Mouse (Mus musculus): ENCODE results near the gene Abcc3. TPM values are rescaled to one million over a fixed set of nuclear protein-coding genes. Genes with fewer than 3 reads are reported as not detected.

Abcc3 gene
- polyA plus RNA-seq, 1 experiment from 2014 or later = 0.69 TPM

GRCm38 (mm10) chr11:94334386-94334968, 58.3 kb downstream of the Abcc3 start:
- no peak overlapping the region for H3K9ac ChIP-seq
- H3K9me3 ChIP-seq = no peaks in the 10 kb centered on the region
- no peaks in the 10 kb centered on the region for H3K27me3 ChIP-seq
- H3K36me3 ChIP-seq = peaks cover 45% of the 10 kb centered on the region
- peaks cover 14% of the 10 kb centered on the region for H3K4me1 ChIP-seq
- H3K4me2 ChIP-seq (replicated peaks) = no peak overlapping the region
- WGBS = 90% methylated on average over 8 of the region's 8 CpGs
- no peak overlapping the region for H3K4me3 ChIP-seq
- no peak for ATAC-seq (ENCODE audit: insufficient number of reproducible peaks, insufficient read depth, low FRiP score, low TSS enrichment)
- H3K27ac ChIP-seq = no peak overlapping the region

- no peak for ATAC-seq (ENCODE audit: insufficient number of reproducible peaks, insufficient read depth, low FRiP score, low TSS enrichment)
- 95% methylated on average over 6 of the region's 6 CpGs for WGBS
- H3K4me3 ChIP-seq = no peak overlapping the region
Observed at GRCm38 (mm10) chr11:94332726-94333125, 60.1 kb downstream of the Abcc3 start.

GRCm38 (mm10) chr11:94330211-94330610, 62.6 kb downstream of the Abcc3 start:
- Histone ChIP-seq H3K9me3 (no peaks in the 10 kb centered on the region), H3K27me3 (no peaks in the 10 kb centered on the region), H3K9ac (no peak overlapping the region), H3K4me1 (peaks cover 24% of the 10 kb centered on the region), H3K4me2 (replicated peaks) (no peak overlapping the region), H3K27ac (no peak overlapping the region), H3K36me3 (peaks cover 9% of the 10 kb centered on the region), H3K4me3 (no peak overlapping the region)
- WGBS = 91% methylated on average over 3 of the region's 3 CpGs
- ATAC-seq (ENCODE audit: insufficient number of reproducible peaks, insufficient read depth, low FRiP score, low TSS enrichment) = no peak

More at GRCm38 (mm10) chr11:94332726-94333125, 60.1 kb downstream of the Abcc3 start:
- no peak overlapping the region for H3K9ac ChIP-seq
- peaks cover 18% of the 10 kb centered on the region for H3K4me1 ChIP-seq
- peaks cover 28% of the 10 kb centered on the region for H3K36me3 ChIP-seq
- no peak overlapping the region for H3K4me2 ChIP-seq (replicated peaks)
- no peak overlapping the region for H3K27ac ChIP-seq
- H3K27me3 ChIP-seq = no peaks in the 10 kb centered on the region
- H3K9me3 ChIP-seq = no peaks in the 10 kb centered on the region

GRCm38 (mm10) chr11:94329270-94329891, 63.4 kb downstream of the Abcc3 start:
- no peak for ATAC-seq (ENCODE audit: insufficient number of reproducible peaks, insufficient read depth, low FRiP score, low TSS enrichment)
- H3K4me2 ChIP-seq (replicated peaks) = peak overlapping the region; percentile 71; the same call in 1 of the 2 replicates

GRCm38 (mm10) chr11:94328644-94329025, 64.2 kb downstream of the Abcc3 start:
- no peaks in the 10 kb centered on the region for H3K27me3 ChIP-seq
- H3K27ac ChIP-seq = peak overlapping the region; percentile 99
- peak overlapping the region; percentile 71 for H3K4me2 ChIP-seq (replicated peaks)
- H3K9ac ChIP-seq = peak overlapping the region; percentile 96
- H3K4me3 ChIP-seq = peak overlapping the region; percentile 68
- peaks cover 24% of the 10 kb centered on the region for H3K4me1 ChIP-seq
- ATAC-seq (ENCODE audit: insufficient number of reproducible peaks, insufficient read depth, low FRiP score, low TSS enrichment) = no peak
- H3K36me3 ChIP-seq = no peaks in the 10 kb centered on the region
- H3K9me3 ChIP-seq = no peaks in the 10 kb centered on the region
- 2% methylated on average over 10 of the region's 10 CpGs for WGBS

More at GRCm38 (mm10) chr11:94329270-94329891, 63.4 kb downstream of the Abcc3 start:
- Histone ChIP-seq H3K4me3 (no peak overlapping the region), H3K27me3 (no peaks in the 10 kb centered on the region), H3K9me3 (no peaks in the 10 kb centered on the region), H3K27ac (no peak overlapping the region), H3K36me3 (peaks cover 3% of the 10 kb centered on the region), H3K9ac (no peak overlapping the region), H3K4me1 (peaks cover 24% of the 10 kb centered on the region)
- 54% methylated on average over 4 of the region's 4 CpGs for WGBS

- peak; percentile 75 for ATAC-seq (ENCODE audit: insufficient number of reproducible peaks, insufficient read depth, low FRiP score, low TSS enrichment)
- Histone ChIP-seq H3K4me2 (replicated peaks) (peak within 1 kb of the TSS; percentile 71), H3K27ac (peak within 1 kb of the TSS; percentile 99), H3K27me3 (no peaks in the 10 kb centered on the region), H3K9ac (peak within 1 kb of the TSS; percentile 96), H3K4me3 (peak within 1 kb of the TSS; percentile 68), H3K4me1 (peaks cover 24% of the 10 kb centered on the region), H3K36me3 (no peaks in the 10 kb centered on the region), H3K9me3 (no peaks in the 10 kb centered on the region)
- WGBS = under 1% methylated on average over 68 of the region's 78 CpGs
Observed at GRCm38 (mm10) chr11:94327693-94328643, 64.8 kb downstream of the Abcc3 start, which contains the start of gene Ankrd40. Ankrd40 (plus strand) TSS chr11:94328001.

GRCm38 (mm10) chr11:94326961-94327411, 65.8 kb downstream of the Abcc3 start:
- Histone ChIP-seq H3K36me3 (no peaks in the 10 kb centered on the region), H3K4me3 (peak overlapping the region; percentile 68), H3K27ac (peak overlapping the region; percentile 99), H3K4me2 (replicated peaks) (peak overlapping the region; percentile 71), H3K4me1 (peaks cover 24% of the 10 kb centered on the region), H3K27me3 (no peaks in the 10 kb centered on the region), H3K9ac (peak overlapping the region; percentile 15; the same call in 1 of the 2 replicates), H3K9me3 (no peaks in the 10 kb centered on the region)
- peak; percentile 67; the same call in 1 of the 2 replicates for ATAC-seq (ENCODE audit: insufficient number of reproducible peaks, insufficient read depth, low FRiP score, low TSS enrichment)
- WGBS = 3% methylated on average over 10 of the region's 10 CpGs

- ATAC-seq (ENCODE audit: insufficient number of reproducible peaks, insufficient read depth, low FRiP score, low TSS enrichment) = no peak
- Histone ChIP-seq H3K4me2 (replicated peaks) (no peak overlapping the region), H3K36me3 (no peaks in the 10 kb centered on the region), H3K4me3 (no peak overlapping the region), H3K27me3 (no peaks in the 10 kb centered on the region), H3K4me1 (peaks cover 16% of the 10 kb centered on the region), H3K27ac (no peak overlapping the region), H3K9me3 (no peaks in the 10 kb centered on the region), H3K9ac (no peak overlapping the region)
- WGBS = 84% methylated on average over 5 of the region's 5 CpGs
Observed at GRCm38 (mm10) chr11:94324618-94325017, 68.2 kb downstream of the Abcc3 start.

GRCm38 (mm10) chr11:94323271-94323925, 69.4 kb downstream of the Abcc3 start:
- H3K4me3 ChIP-seq = no peak overlapping the region
- 82% methylated on average over 5 of the region's 5 CpGs for WGBS
- H3K36me3 ChIP-seq = peaks cover 6% of the 10 kb centered on the region; the same call in 1 of the 2 replicates
- no peak for ATAC-seq (ENCODE audit: insufficient number of reproducible peaks, insufficient read depth, low FRiP score, low TSS enrichment)
- no peak overlapping the region for H3K27ac ChIP-seq
- H3K9ac ChIP-seq = no peak overlapping the region
- no peaks in the 10 kb centered on the region for H3K27me3 ChIP-seq
- H3K4me1 ChIP-seq = peaks cover 11% of the 10 kb centered on the region
- H3K4me2 ChIP-seq (replicated peaks) = no peak overlapping the region
- H3K9me3 ChIP-seq = no peaks in the 10 kb centered on the region

GRCm38 (mm10) chr11:94322636-94323035, 70.2 kb downstream of the Abcc3 start:
- H3K4me2 ChIP-seq (replicated peaks) = peak overlapping the region; percentile 70
- peaks cover 15% of the 10 kb centered on the region for H3K4me1 ChIP-seq
- WGBS = 32% methylated on average over 5 of the region's 5 CpGs
- H3K9me3 ChIP-seq = no peaks in the 10 kb centered on the region
- peak overlapping the region; percentile 97 for H3K27ac ChIP-seq
- H3K9ac ChIP-seq = peak overlapping the region; percentile 97
- no peak for ATAC-seq (ENCODE audit: insufficient number of reproducible peaks, insufficient read depth, low FRiP score, low TSS enrichment)
- peaks cover 6% of the 10 kb centered on the region; the same call in 1 of the 2 replicates for H3K36me3 ChIP-seq
- peak overlapping the region; percentile 91 for H3K4me3 ChIP-seq
- no peaks in the 10 kb centered on the region for H3K27me3 ChIP-seq

- no peaks in the 10 kb centered on the region for H3K9me3 ChIP-seq
- WGBS = under 1% methylated on average over 36 of the region's 36 CpGs
- peaks cover 6% of the 10 kb centered on the region; the same call in 1 of the 2 replicates for H3K36me3 ChIP-seq
Observed at GRCm38 (mm10) chr11:94321931-94322400, 70.8 kb downstream of the Abcc3 start, which contains the start of gene Luc7l3. Luc7l3 (minus strand) TSS chr11:94321988.

More at GRCm38 (mm10) chr11:94321931-94322400, 70.8 kb downstream of the Abcc3 start, which contains the start of gene Luc7l3:
- peak within 1 kb of the TSS; percentile 97 for H3K27ac ChIP-seq
- ATAC-seq (ENCODE audit: insufficient number of reproducible peaks, insufficient read depth, low FRiP score, low TSS enrichment) = peak; percentile 93
- peak within 1 kb of the TSS; percentile 91 for H3K4me3 ChIP-seq
- H3K4me2 ChIP-seq (replicated peaks) = peak within 1 kb of the TSS; percentile 70
- H3K9ac ChIP-seq = peak within 1 kb of the TSS; percentile 97
- H3K27me3 ChIP-seq = no peaks in the 10 kb centered on the region
- H3K4me1 ChIP-seq = peaks cover 16% of the 10 kb centered on the region
